Mouse (Mus musculus): ENCODE measurements around the gene Csnk1g2. TPM values are rescaled to one million over a fixed set of nuclear protein-coding genes. Genes with fewer than 3 reads are reported as not detected.
A peak's percentile ranks its signal among the peaks of the same experiment; 100 is the strongest.

Csnk1g2 gene
- polyA plus RNA-seq, 1 experiment from 2014 or later, result 65.4 TPM

DNA sequence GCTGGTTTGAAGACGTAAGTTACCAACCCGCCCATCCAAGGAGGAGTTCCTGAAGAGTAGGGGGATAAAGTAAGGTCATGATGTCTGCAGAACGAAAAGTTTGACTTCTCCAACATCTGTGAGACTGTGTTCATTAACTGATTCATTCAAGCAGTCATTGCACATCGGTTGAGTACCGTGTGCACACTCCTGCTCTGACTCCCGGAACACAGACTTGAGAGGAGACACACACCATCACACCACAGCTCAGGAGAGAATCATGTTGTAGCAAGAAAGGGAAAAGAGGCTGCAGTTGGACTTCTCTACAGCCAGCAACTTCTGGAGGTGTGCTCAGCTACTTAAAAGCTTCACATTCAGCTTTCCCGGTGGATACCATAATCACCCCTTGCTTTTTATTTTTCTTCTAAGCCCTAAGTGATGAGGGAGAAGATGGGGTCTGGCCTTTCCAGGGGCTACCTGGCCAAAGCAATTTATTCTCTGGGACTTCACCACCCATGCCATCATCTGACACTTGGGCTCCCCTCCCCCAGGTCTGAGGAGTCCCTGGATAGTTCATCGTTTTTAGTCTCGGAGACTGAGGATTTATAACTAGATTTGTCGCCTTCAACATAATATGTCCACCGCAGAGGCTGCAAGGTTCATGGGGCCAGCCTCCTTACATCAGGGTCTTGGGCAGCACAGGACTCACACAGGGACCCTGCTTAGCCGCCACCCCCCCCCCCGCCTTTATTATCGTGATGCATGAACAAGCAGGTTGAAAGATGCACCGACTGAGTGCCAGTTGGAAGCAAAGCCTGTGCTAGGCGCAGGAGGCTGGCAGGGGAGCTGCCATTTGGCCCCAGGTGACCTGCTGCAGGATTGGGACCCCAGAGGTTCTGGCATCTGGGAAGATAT lies 1.6 kb upstream of the Csnk1g2 start:
- H3K4me1 ChIP-seq (replicated peaks; ENCODE audit: control insufficient read depth, insufficient read depth, low read length), result peaks cover 30% of the 10 kb centered on the region
- H3K27ac ChIP-seq, result peak overlapping the region; percentile 94
- no peaks in the 10 kb centered on the region for H3K27me3 ChIP-seq (ENCODE audit: control insufficient read depth, insufficient read depth, low read length)
- no peaks in the 10 kb centered on the region for H3K9me3 ChIP-seq (ENCODE audit: control insufficient read depth, low read length)
- no peaks in the 10 kb centered on the region; the same call in 1 of the 2 replicates for H3K36me3 ChIP-seq (replicated peaks; ENCODE audit: control insufficient read depth, insufficient read depth)
- peak overlapping the region; percentile 77 for H3K4me2 ChIP-seq (replicated peaks)
- 54% methylated on average over 16 of the region's 16 CpGs for WGBS
- ATAC-seq (ENCODE audit: low FRiP score) (no peak), DNase-seq (ENCODE audit: low spot score) (no peak)
- H3K4me3 ChIP-seq (replicated peaks; ENCODE audit: low read length), result peak overlapping the region; percentile 87
- H3K9ac ChIP-seq, result peak overlapping the region; percentile 89

GRCm38 (mm10) chr10:80621690-80621939 lies 1.0 kb upstream of the Csnk1g2 start:
- no peaks in the 10 kb centered on the region for H3K36me3 ChIP-seq (replicated peaks; ENCODE audit: control insufficient read depth, insufficient read depth)
- H3K4me1 ChIP-seq (replicated peaks; ENCODE audit: control insufficient read depth, insufficient read depth, low read length), result peaks cover 30% of the 10 kb centered on the region
- H3K4me3 ChIP-seq (replicated peaks; ENCODE audit: low read length), result peak overlapping the region; percentile 87
- H3K9ac ChIP-seq, result peak overlapping the region; percentile 89
- no peaks in the 10 kb centered on the region for H3K27me3 ChIP-seq (ENCODE audit: control insufficient read depth, insufficient read depth, low read length)
- peak overlapping the region; percentile 94 for H3K27ac ChIP-seq
- DNase-seq (ENCODE audit: low spot score) (peak; percentile 36), ATAC-seq (ENCODE audit: low FRiP score) (no peak)
- H3K4me2 ChIP-seq (replicated peaks), result peak overlapping the region; percentile 77
- no peaks in the 10 kb centered on the region for H3K9me3 ChIP-seq (ENCODE audit: control insufficient read depth, low read length)
- WGBS, result 2% methylated on average over 9 of the region's 9 CpGs

DNA sequence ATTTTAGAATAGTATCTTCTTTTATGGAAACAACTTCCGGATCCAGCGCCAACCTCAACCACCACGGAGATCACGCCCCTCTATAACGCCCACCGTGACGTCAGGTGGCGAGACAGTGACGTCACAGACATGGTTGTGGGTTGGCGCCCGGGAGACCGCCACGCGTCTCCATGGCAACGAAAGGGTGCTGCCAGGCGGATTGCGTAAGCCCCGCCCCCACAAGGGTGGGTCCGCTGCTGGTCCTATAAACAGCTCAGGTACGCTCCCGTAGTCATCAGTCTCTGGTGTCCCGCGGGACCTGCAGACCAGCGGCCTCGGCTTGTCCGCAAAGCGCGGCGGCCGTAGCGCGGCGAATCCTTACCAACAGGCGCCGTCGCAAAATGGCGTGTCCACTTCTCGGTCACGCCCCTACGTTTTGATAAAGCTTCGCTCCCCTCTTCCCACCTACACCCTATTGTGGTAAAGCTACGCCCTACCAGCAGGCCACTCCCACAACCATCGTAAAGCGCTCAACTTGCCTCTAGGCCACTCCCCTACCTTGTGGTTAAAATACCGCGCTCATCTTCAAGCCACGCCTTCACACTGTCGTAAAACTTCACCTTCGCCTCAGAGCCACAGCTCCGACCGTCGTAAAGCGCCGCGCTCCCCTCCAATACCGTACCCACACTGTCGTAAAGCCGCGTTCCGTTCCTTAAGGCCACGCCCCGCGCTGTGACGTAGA lies 538 bp upstream of the Csnk1g2 start:
- peak overlapping the region; percentile 77 for H3K4me2 ChIP-seq (replicated peaks)
- DNase-seq (ENCODE audit: low spot score) (peak; percentile 100), ATAC-seq (ENCODE audit: low FRiP score) (peak; percentile 96)
- H3K4me3 ChIP-seq (replicated peaks; ENCODE audit: low read length), result peak overlapping the region; percentile 87
- H3K27ac ChIP-seq, result peak overlapping the region; percentile 94
- H3K9me3 ChIP-seq (ENCODE audit: control insufficient read depth, low read length), result no peaks in the 10 kb centered on the region
- WGBS, result under 1% methylated on average over 64 of the region's 64 CpGs
- H3K36me3 ChIP-seq (replicated peaks; ENCODE audit: control insufficient read depth, insufficient read depth), result no peaks in the 10 kb centered on the region
- H3K4me1 ChIP-seq (replicated peaks; ENCODE audit: control insufficient read depth, insufficient read depth, low read length), result peaks cover 30% of the 10 kb centered on the region
- peak overlapping the region; percentile 89 for H3K9ac ChIP-seq
- no peaks in the 10 kb centered on the region for H3K27me3 ChIP-seq (ENCODE audit: control insufficient read depth, insufficient read depth, low read length)

DNA sequence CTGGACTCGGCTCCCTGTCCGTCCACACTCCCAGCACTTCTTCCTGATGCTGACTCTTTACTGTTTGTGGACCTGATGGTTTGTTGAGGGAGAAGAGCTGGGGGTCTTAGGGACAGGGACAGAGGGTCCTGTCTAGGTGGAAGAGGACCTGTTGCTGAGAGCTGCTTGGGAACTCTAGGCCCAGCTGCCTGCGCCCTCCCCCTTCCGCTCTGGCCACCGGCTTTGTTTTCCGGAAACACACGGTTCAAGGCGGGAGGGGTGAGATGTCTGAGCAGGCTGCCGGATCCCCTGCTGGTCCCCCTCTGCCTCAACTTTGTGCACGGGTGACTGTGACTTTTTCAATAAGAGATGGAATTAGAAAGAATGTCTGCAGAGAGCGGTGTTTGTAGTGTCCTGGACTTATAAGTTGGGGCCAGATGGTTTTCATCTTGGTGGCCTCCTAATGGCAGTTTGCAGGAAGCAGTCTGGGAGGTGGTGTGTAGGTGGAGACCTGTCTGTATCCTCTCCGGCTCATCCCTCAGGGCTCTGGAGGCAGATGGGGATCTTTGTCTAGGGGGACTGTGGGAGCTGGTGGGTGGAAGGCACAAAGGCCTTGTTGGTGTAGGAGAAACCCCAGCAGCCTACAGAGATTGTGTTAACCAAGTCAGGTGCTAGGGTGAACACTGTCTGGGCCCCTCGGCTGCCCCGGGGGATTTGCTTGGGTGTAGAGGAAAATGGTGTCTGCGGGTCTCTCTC lies 986 bp downstream of the Csnk1g2 start:
- WGBS, result 17% methylated on average over 15 of the region's 15 CpGs
- ATAC-seq (ENCODE audit: low FRiP score) (no peak), DNase-seq (ENCODE audit: low spot score) (no peak)
- Histone ChIP-seq H3K9ac (peak overlapping the region; percentile 89), H3K9me3 (ENCODE audit: control insufficient read depth, low read length) (no peaks in the 10 kb centered on the region), H3K27ac (peak overlapping the region; percentile 94), H3K27me3 (ENCODE audit: control insufficient read depth, insufficient read depth, low read length) (no peaks in the 10 kb centered on the region), H3K4me1 (replicated peaks; ENCODE audit: control insufficient read depth, insufficient read depth, low read length) (peaks cover 30% of the 10 kb centered on the region), H3K4me3 (replicated peaks; ENCODE audit: low read length) (peak overlapping the region; percentile 87), H3K4me2 (replicated peaks) (peak overlapping the region; percentile 99), H3K36me3 (replicated peaks; ENCODE audit: control insufficient read depth, insufficient read depth) (no peaks in the 10 kb centered on the region)

DNA sequence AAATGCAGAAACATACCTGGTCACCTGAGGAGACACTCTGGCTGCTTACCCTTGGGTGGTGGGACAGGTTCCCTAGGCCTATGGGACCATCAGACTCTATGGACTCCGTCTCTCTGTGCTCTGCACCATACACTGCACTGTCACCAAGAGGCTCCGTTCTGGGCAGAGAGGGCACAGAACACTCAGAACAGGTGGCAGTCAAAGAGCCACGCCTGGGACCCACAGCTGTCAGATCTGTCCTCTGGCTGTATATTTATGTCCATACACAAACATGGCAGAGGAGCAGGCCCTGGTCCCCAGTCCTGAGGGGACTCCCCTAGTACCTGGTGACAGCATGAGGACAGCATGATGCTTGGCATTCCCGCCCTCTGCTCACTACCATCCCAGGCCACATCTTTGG lies 3.1 kb downstream of the Csnk1g2 start:
- H3K4me3 ChIP-seq (replicated peaks; ENCODE audit: low read length), result no peak overlapping the region
- no peak overlapping the region for H3K27ac ChIP-seq
- no peak for ATAC-seq (ENCODE audit: low FRiP score)
- H3K9ac ChIP-seq, result no peak overlapping the region
- no peak for DNase-seq (ENCODE audit: low spot score)
- 90% methylated on average over 4 of the region's 4 CpGs for WGBS
- H3K4me1 ChIP-seq (replicated peaks; ENCODE audit: control insufficient read depth, insufficient read depth, low read length), result peaks cover 30% of the 10 kb centered on the region
- H3K36me3 ChIP-seq (replicated peaks; ENCODE audit: control insufficient read depth, insufficient read depth), result no peaks in the 10 kb centered on the region
- no peaks in the 10 kb centered on the region for H3K27me3 ChIP-seq (ENCODE audit: control insufficient read depth, insufficient read depth, low read length)
- no peaks in the 10 kb centered on the region for H3K9me3 ChIP-seq (ENCODE audit: control insufficient read depth, low read length)
- no peak overlapping the region for H3K4me2 ChIP-seq (replicated peaks)

- Histone ChIP-seq H3K27me3 (ENCODE audit: control insufficient read depth, insufficient read depth, low read length) (no peaks in the 10 kb centered on the region), H3K27ac (no peak overlapping the region), H3K4me3 (replicated peaks; ENCODE audit: low read length) (no peak overlapping the region), H3K4me1 (replicated peaks; ENCODE audit: control insufficient read depth, insufficient read depth, low read length) (peaks cover 22% of the 10 kb centered on the region), H3K4me2 (replicated peaks) (no peak overlapping the region), H3K9me3 (ENCODE audit: control insufficient read depth, low read length) (no peaks in the 10 kb centered on the region), H3K36me3 (replicated peaks; ENCODE audit: control insufficient read depth, insufficient read depth) (no peaks in the 10 kb centered on the region), H3K9ac (no peak overlapping the region)
- ATAC-seq (ENCODE audit: low FRiP score) (no peak), DNase-seq (ENCODE audit: low spot score) (no peak)
- 45% methylated on average over 2 of the region's 2 CpGs for WGBS
These were observed 5.0 kb downstream of the Csnk1g2 start for GRCm38 (mm10) chr10:80627685-80628084.

GRCm38 (mm10) chr10:80628925-80629324 lies 6.3 kb downstream of the Csnk1g2 start:
- no peak for ATAC-seq (ENCODE audit: low FRiP score)
- H3K27ac ChIP-seq, result no peak overlapping the region
- H3K4me1 ChIP-seq (replicated peaks; ENCODE audit: control insufficient read depth, insufficient read depth, low read length), result peaks cover 13% of the 10 kb centered on the region
- H3K9me3 ChIP-seq (ENCODE audit: control insufficient read depth, low read length), result no peaks in the 10 kb centered on the region
- no peaks in the 10 kb centered on the region for H3K27me3 ChIP-seq (ENCODE audit: control insufficient read depth, insufficient read depth, low read length)
- no peak overlapping the region for H3K4me3 ChIP-seq (replicated peaks; ENCODE audit: low read length)
- no peak overlapping the region for H3K9ac ChIP-seq
- no peak overlapping the region for H3K4me2 ChIP-seq (replicated peaks)
- WGBS, result 79% methylated on average over 9 of the region's 9 CpGs
- H3K36me3 ChIP-seq (replicated peaks; ENCODE audit: control insufficient read depth, insufficient read depth), result peaks cover 2% of the 10 kb centered on the region; the same call in 1 of the 2 replicates
- no peak for DNase-seq (ENCODE audit: low spot score)

- peaks cover 64% of the 10 kb centered on the region for H3K36me3 ChIP-seq (replicated peaks; ENCODE audit: control insufficient read depth, insufficient read depth)
- DNase-seq (ENCODE audit: low spot score), result no peak
- no peak for ATAC-seq (ENCODE audit: low FRiP score)
- H3K4me1 ChIP-seq (replicated peaks; ENCODE audit: control insufficient read depth, insufficient read depth, low read length), result no peaks in the 10 kb centered on the region
- no peak overlapping the region for H3K4me2 ChIP-seq (replicated peaks)
- no peaks in the 10 kb centered on the region for H3K27me3 ChIP-seq (ENCODE audit: control insufficient read depth, insufficient read depth, low read length)
- 90% methylated on average over 6 of the region's 6 CpGs for WGBS
- no peak overlapping the region for H3K27ac ChIP-seq
- no peak overlapping the region for H3K4me3 ChIP-seq (replicated peaks; ENCODE audit: low read length)
- no peaks in the 10 kb centered on the region for H3K9me3 ChIP-seq (ENCODE audit: control insufficient read depth, low read length)
- no peak overlapping the region for H3K9ac ChIP-seq
These were observed 12.7 kb downstream of the Csnk1g2 start for GRCm38 (mm10) chr10:80635345-80635744.

DNA sequence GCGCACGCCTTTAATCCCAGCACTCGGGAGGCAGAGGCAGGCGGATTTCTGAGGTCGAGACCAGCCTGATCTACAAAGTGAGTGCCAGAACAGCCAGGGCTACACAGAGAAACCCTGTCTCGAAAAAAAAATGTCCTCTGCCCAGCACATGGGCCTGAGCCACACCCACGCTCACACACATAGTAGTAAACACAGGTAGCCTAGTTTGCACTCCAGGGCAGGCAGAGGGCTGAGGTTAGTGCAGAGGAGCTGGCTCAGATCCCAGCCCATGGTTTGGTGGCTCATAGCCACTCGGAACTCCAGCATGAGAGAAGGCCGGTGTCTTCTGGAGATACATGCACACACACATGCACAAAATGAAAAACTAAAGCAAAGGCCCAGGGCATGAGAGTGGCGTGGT lies 24.3 kb downstream of the Csnk1g2 start:
- Histone ChIP-seq H3K36me3 (replicated peaks; ENCODE audit: control insufficient read depth, insufficient read depth) (peaks cover 65% of the 10 kb centered on the region), H3K9me3 (ENCODE audit: control insufficient read depth, low read length) (no peaks in the 10 kb centered on the region), H3K27ac (no peak overlapping the region), H3K4me3 (replicated peaks; ENCODE audit: low read length) (no peak overlapping the region), H3K9ac (no peak overlapping the region), H3K27me3 (ENCODE audit: control insufficient read depth, insufficient read depth, low read length) (no peaks in the 10 kb centered on the region), H3K4me1 (replicated peaks; ENCODE audit: control insufficient read depth, insufficient read depth, low read length) (no peaks in the 10 kb centered on the region), H3K4me2 (replicated peaks) (no peak overlapping the region)
- ATAC-seq (ENCODE audit: low FRiP score) (no peak), DNase-seq (ENCODE audit: low spot score) (no peak)
- WGBS, result 95% methylated on average over 10 of the region's 10 CpGs
